Mouse (Mus musculus) cerebellum, adult 18-20 months (tissue): ENCODE results near the gene Gm20388.

ENCODE experiments used
- DNase-seq, 2 experiments: peaks; one replicate each; pipeline ENCODE4 v3.0.0; 2021

Gm20388 gene

GRCm38 (mm10) chr8:122641406-122641805 lies 2730.8 kb downstream of the Gm20388 start:
- no peak for DNase-seq

GRCm38 (mm10) chr8:122642071-122642470 lies 2731.4 kb downstream of the Gm20388 start:
- peak; percentile 57 to 65 for DNase-seq

GRCm38 (mm10) chr8:122644175-122644954 lies 2733.7 kb downstream of the Gm20388 start:
- no peak for DNase-seq

GRCm38 (mm10) chr8:122646337-122646736 lies 2735.7 kb downstream of the Gm20388 start:
- no peak for DNase-seq

- DNase-seq: no peak
Measured at GRCm38 (mm10) chr8:122648192-122648970, 2737.7 kb downstream of the Gm20388 start.

- DNase-seq: no peak
Measured at GRCm38 (mm10) chr8:122651326-122651921, 2740.8 kb downstream of the Gm20388 start.

- no peak for DNase-seq
Measured at GRCm38 (mm10) chr8:122652643-122653042, 2742.0 kb downstream of the Gm20388 start.

- peak; percentile 47 to 53 for DNase-seq
Measured at GRCm38 (mm10) chr8:122654768-122655167, 2744.1 kb downstream of the Gm20388 start.

- peak in 1 of 2 experiments; percentile 38 for DNase-seq
Measured at GRCm38 (mm10) chr8:122656056-122656999, 2745.7 kb downstream of the Gm20388 start.

- no peak for DNase-seq
Measured at GRCm38 (mm10) chr8:122658149-122658806, 2747.6 kb downstream of the Gm20388 start.

GRCm38 (mm10) chr8:122658807-122659160 lies 2748.1 kb downstream of the Gm20388 start:
- no peak for DNase-seq

- no peak for DNase-seq
Measured at GRCm38 (mm10) chr8:122660022-122660421, 2749.4 kb downstream of the Gm20388 start.

GRCm38 (mm10) chr8:122661138-122661537 lies 2750.5 kb downstream of the Gm20388 start:
- DNase-seq: peak; percentile 50 to 51

GRCm38 (mm10) chr8:122661894-122662293 lies 2751.3 kb downstream of the Gm20388 start:
- DNase-seq: no peak

- DNase-seq: no peak
Measured at GRCm38 (mm10) chr8:122663106-122663505, 2752.5 kb downstream of the Gm20388 start.

- DNase-seq: no peak
Measured at GRCm38 (mm10) chr8:122663670-122664069, 2753.0 kb downstream of the Gm20388 start.

- DNase-seq: peak; percentile 74 to 81
Measured at GRCm38 (mm10) chr8:122665221-122665620, 2754.6 kb downstream of the Gm20388 start.

- DNase-seq: peak; percentile 54 to 74
Measured at GRCm38 (mm10) chr8:122665667-122666316, 2755.2 kb downstream of the Gm20388 start.

- no peak for DNase-seq
Measured at GRCm38 (mm10) chr8:122666338-122666764, 2755.7 kb downstream of the Gm20388 start.

- no peak for DNase-seq
Measured at GRCm38 (mm10) chr8:122666827-122667226, 2756.2 kb downstream of the Gm20388 start.

- DNase-seq: no peak
Measured at GRCm38 (mm10) chr8:122667854-122668253, 2757.2 kb downstream of the Gm20388 start.
